In the genomic region with DNA sequence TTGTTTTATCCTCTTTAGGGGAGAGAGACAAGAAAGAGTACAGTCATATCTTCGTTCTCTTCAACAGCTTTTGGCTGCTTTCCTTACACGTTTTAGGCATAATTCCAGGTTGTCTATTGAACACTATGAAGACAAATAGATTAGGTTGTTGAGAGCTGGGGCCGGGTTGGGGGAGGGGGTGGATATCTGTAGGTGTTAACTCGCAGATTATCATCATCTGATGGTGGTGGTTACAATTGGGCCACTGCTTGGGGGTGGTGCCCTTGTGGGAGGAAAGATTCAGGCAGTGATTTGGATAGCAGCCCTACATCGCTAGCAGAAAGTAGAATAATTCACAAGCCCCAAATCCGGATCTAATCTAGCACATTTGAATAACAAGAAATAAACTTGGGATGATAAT, we compare ENCODE assay signal across 8 mouse cellular contexts. TPM values are rescaled to one million over a fixed set of nuclear protein-coding genes. Genes with fewer than 3 reads are reported as not detected.
DNase-seq lines count a peak whose midpoint lies in the region; ATAC-seq lines count a peak whose summit lies in the region.

No protein-coding gene starts in this region.

- no peaks in the 10 kb centered on the region for H3K27me3 ChIP-seq in heart, embryonic 13.5 days (replicated peaks)
- no peaks in the 10 kb centered on the region for H3K27me3 ChIP-seq in heart, embryonic 16.5 days (ENCODE audit: control insufficient read depth, insufficient read depth, low read length)
- H3K27me3 ChIP-seq in neural tube, embryonic 13.5 days = no peaks in the 10 kb centered on the region

- H3K4me2 ChIP-seq in heart, embryonic 13.5 days = peak overlapping the region; percentile 72
- peak overlapping the region; percentile 86 for H3K4me2 ChIP-seq in heart, embryonic 16.5 days (ENCODE audit: low read depth, low read length)
- peak overlapping the region; percentile 74 for H3K4me2 ChIP-seq in neural tube, embryonic 13.5 days

- H3K9me3 ChIP-seq in heart, embryonic 13.5 days = no peaks in the 10 kb centered on the region
- no peaks in the 10 kb centered on the region for H3K9me3 ChIP-seq in heart, embryonic 16.5 days (replicated peaks; ENCODE audit: control insufficient read depth, low read length)
- H3K9me3 ChIP-seq in neural tube, embryonic 13.5 days = no peaks in the 10 kb centered on the region

- H3K4me1 ChIP-seq in heart, embryonic 13.5 days = peaks cover 45% of the 10 kb centered on the region
- H3K4me1 ChIP-seq in heart, embryonic 16.5 days (ENCODE audit: control insufficient read depth, insufficient read depth, low read length) = peaks cover 23% of the 10 kb centered on the region
- peaks cover 40% of the 10 kb centered on the region for H3K4me1 ChIP-seq in neural tube, embryonic 13.5 days (replicated peaks)

- H3K9ac ChIP-seq in heart, embryonic 13.5 days = peak overlapping the region; percentile 97
- no peak overlapping the region for H3K9ac ChIP-seq in heart, embryonic 16.5 days (ENCODE audit: low read length)
- H3K9ac ChIP-seq in neural tube, embryonic 13.5 days = peak overlapping the region; percentile 98

- no peaks in the 10 kb centered on the region for H3K36me3 ChIP-seq in heart, embryonic 13.5 days
- no peaks in the 10 kb centered on the region for H3K36me3 ChIP-seq in heart, embryonic 16.5 days (ENCODE audit: control insufficient read depth, insufficient read depth)
- H3K36me3 ChIP-seq in neural tube, embryonic 13.5 days = no peaks in the 10 kb centered on the region

- WGBS in heart, embryonic 13.5 days = 54% methylated on average over 6 of the region's 6 CpGs
- WGBS in heart, embryonic 16.5 days = 43% methylated on average over 6 of the region's 6 CpGs
- WGBS in neural tube, embryonic 13.5 days = 34% methylated on average over 6 of the region's 6 CpGs

- H3K4me3 ChIP-seq in heart, embryonic 13.5 days = no peak overlapping the region; the same call in 1 of the 2 replicates
- H3K4me3 ChIP-seq in heart, embryonic 16.5 days (ENCODE audit: low read length) = no peak overlapping the region; the same call in 1 of the 2 replicates
- peak overlapping the region; percentile 81 for H3K4me3 ChIP-seq in neural tube, embryonic 13.5 days

- H3K27ac ChIP-seq in heart, embryonic 13.5 days (replicated peaks) = peak overlapping the region; percentile 90
- H3K27ac ChIP-seq in heart, embryonic 16.5 days (ENCODE audit: low read length) = peak overlapping the region; percentile 84; the same call in 1 of the 2 replicates
- peak overlapping the region; percentile 88 for H3K27ac ChIP-seq in neural tube, embryonic 13.5 days (replicated peaks)

- no peak for DNase-seq in heart, postnatal 4 days
- DNase-seq in cerebellum, adult 18-20 months = peak; percentile 26 to 38
- DNase-seq in left cerebral cortex, adult 9 months (ENCODE audit: low spot score in 2 of 2) = peak; percentile 27 to 46
- DNase-seq in spleen, postnatal 14 days (ENCODE audit: low spot score in 2 of 2) = no peak

- ATAC-seq in heart, embryonic 13.5 days (ENCODE audit: extremely low read depth, insufficient number of reproducible peaks, low FRiP score, low TSS enrichment) = no peak
- no peak for ATAC-seq in heart, embryonic 16.5 days (replicated peaks; ENCODE audit: extremely low read depth, insufficient read depth, low FRiP score)
- no peak for ATAC-seq in neural tube, embryonic 13.5 days (ENCODE audit: low read depth)
- no peak for ATAC-seq in erythroid progenitor cell, adult 5-6 weeks (replicated peaks; ENCODE audit: low FRiP score, poor library complexity, severe bottlenecking)

RNA-seq across cellular contexts. Expression of a gene that starts 0.9 kb away (rescaled TPM):
- 12.5 and 12.8 TPM in 2 replicates for polyA plus RNA-seq in heart, embryonic 13.5 days (2015; fragmentation: Nextera tagmentation; extraction: Ambion mirVana)
- 10 to 100 TPM; 37.3 to 37.4 TPM for total RNA-seq in heart, postnatal 4 days (2021)
- 13.6 and 14.6 TPM in 2 replicates for polyA plus RNA-seq in heart, embryonic 16.5 days (2015; fragmentation: Nextera tagmentation; extraction: Ambion mirVana)
- polyA plus RNA-seq in neural tube, embryonic 13.5 days (2015; fragmentation: Nextera tagmentation; extraction: Ambion mirVana) = 32.1 and 38.2 TPM in 2 replicates
- 15.5 and 36.4 TPM in 2 replicates for total RNA-seq in erythroid progenitor cell, adult 5-6 weeks (2015; ENCODE audit: low replicate concordance)
- total RNA-seq in erythroid progenitor cell, adult 5-6 weeks (2017; ENCODE audit: low replicate concordance) = 35.6 and 38.9 TPM in 2 replicates

Comparison
In these comparisons a context has a peak if more than half of its experiments do, and no peak if none do; other contexts are left out.
1. DNase-seq: peak in cerebellum, adult 18-20 months (2 of 2) and left cerebral cortex, adult 9 months (2 of 2); none in heart, postnatal 4 days (single experiment) and spleen, postnatal 14 days (0 of 2).
2. Peak in every context shown above with its lines, with median percentiles within 50 percentile points of each other: H3K27ac ChIP-seq and H3K4me2 ChIP-seq.